Mouse (Mus musculus): ENCODE measurements around the gene Rps15a. TPM values are rescaled to one million over a fixed set of nuclear protein-coding genes. Genes with fewer than 3 reads are reported as not detected.

The Rps15a gene
- polyA plus RNA-seq, 1 experiment from 2014 or later = 325 TPM

DNA sequence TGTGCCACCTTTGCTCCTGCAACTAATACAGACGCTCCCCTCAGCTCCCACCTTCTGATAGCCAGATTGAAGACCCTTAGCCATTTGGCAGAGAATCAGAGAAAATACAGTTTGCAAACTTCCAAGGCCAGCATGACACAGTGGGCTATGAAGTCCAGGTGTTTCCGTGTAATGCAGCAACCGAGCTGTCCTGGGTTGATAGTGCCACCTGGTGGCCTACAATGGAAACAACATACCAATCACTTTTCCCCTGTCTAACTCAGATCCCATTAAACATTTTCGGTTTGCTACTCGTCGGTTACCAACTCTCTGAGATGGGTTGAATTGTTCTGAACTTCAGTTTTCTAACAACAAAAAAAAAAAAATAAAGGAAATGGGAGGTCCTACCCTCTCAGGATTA, 59.7 kb downstream of the Rps15a start:
- no peak overlapping the region for H3K4me3 ChIP-seq (ENCODE audit: low read depth, low read length)
- H3K4me1 ChIP-seq (ENCODE audit: control insufficient read depth, insufficient read depth, low read length) = no peaks in the 10 kb centered on the region
- WGBS = 84% methylated on average over 6 of the region's 6 CpGs
- H3K9me3 ChIP-seq (replicated peaks; ENCODE audit: control insufficient read depth, low read length, poor library complexity, severe bottlenecking) = no peaks in the 10 kb centered on the region; the same call in 1 of the 2 replicates
- no peaks in the 10 kb centered on the region for H3K36me3 ChIP-seq (ENCODE audit: control insufficient read depth, insufficient read depth, low read length)
- H3K9ac ChIP-seq (ENCODE audit: low read depth, low read length) = no peak overlapping the region
- H3K4me2 ChIP-seq (ENCODE audit: low read length) = no peak overlapping the region
- no peaks in the 10 kb centered on the region for H3K27me3 ChIP-seq (ENCODE audit: control insufficient read depth, insufficient read depth, low read depth, low read length)
- no peak overlapping the region for H3K27ac ChIP-seq (ENCODE audit: low read length)
- ATAC-seq = no peak

Other genes with a start within 250 kb of the Rps15a start
- 556 and 565 TPM in 2 replicates for gene Arl6ip1, start 13.5 kb upstream of the Rps15a start, polyA plus RNA-seq (2015; fragmentation: Nextera tagmentation; extraction: Ambion mirVana)
- gene Smg1, start 127.5 kb upstream of the Rps15a start, polyA plus RNA-seq (2015; fragmentation: Nextera tagmentation; extraction: Ambion mirVana) = 16.0 and 19.3 TPM in 2 replicates